Mouse (Mus musculus): Measurements from ENCODE around the gene Gm47985.

Gene Gm47985

DNA sequence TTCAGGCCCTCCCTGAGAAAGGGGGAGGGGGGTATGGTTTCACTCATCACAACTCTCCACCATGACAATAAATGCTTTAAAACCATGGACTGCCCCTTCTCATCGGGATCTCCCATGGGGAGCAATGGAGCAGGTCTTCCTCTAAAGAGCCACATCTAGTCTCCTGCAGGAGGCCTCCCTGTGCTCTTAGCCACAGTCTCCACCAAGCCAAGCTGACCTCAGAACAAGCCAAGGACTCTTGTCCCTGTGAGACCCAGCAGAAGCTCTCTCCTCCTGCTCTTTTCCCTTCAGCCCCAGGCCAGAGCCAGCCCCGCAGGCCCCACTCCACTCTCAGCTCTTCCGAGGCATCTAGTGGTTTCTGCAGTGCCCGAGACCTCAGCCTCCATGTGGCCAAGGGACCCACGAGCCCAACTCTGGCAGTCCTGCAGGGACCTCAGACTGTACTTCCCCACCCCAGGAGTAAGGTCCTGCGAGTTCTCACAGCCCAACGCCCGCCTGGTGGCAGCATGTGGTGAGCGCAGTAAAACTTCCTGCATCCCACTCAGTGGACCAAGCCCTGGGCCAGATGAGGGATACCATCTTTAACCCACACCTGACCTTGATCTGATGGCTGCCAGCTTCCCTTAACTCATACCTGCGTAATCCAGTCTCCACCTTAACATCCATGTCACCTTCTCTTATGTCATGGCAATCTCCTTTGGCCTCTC lies 40.4 kb downstream of the Gm47985 start:
- no peak for DNase-seq (ENCODE audit: low read depth)

DNA sequence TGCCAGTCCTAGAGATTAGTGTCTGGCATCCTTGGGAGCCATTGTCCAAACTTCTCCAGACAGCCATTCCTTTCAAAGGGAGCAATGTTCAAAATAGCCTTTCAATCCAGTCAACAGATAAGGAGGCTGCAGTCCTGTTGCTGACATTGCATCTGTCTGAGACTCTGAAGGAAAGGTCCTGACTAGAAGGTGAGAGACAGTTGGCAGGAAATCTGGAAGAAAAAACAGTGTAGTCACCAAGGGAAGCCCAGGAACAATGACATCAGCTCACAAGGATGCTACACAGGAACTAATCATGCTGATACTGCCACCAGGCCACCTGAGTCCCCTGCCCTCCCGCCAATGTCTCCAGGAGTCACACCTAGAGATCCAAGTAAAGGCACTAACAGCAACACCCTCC lies 41.0 kb downstream of the Gm47985 start:
- no peak for DNase-seq (ENCODE audit: low read depth)

DNA sequence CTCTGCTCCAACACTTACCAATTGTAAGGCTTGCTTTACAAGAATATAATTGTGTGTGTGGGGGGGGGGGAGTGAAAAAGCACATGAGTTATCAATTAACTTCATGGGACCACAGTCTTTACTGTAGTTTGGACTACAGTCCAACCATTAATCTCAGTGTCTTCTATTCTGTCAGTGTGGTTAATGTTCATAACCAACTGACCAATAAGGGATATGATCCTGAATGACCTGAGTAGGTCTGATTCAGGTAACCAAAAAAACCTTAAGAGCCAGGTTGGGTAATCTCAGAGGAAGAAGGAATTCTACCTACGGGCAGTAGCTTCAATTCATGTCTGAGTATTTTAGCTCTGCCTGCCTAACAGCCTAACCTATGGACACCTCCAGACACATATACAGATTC lies 42.2 kb downstream of the Gm47985 start:
- no peak for DNase-seq (ENCODE audit: low read depth)

DNA sequence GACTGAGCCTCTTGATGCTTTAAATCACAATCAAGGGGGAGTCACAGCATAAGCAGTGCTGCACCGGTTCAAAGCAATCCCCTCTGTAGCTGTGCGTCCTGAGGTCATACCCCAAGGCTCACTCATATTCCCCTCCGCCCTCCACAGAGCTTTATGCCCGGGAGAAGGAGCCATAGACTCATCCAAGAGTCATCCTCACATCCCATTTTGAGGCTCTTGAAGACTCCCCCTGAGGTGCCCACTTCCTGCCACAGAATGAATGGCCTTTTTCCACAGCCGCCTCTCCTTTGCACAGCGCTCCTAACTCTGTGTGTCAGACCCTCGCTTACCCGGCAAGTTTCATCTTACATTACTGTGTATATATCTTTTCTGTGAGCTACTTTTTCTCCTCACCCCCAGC lies 45.2 kb downstream of the Gm47985 start:
- no peak for DNase-seq (ENCODE audit: low read depth)

DNA sequence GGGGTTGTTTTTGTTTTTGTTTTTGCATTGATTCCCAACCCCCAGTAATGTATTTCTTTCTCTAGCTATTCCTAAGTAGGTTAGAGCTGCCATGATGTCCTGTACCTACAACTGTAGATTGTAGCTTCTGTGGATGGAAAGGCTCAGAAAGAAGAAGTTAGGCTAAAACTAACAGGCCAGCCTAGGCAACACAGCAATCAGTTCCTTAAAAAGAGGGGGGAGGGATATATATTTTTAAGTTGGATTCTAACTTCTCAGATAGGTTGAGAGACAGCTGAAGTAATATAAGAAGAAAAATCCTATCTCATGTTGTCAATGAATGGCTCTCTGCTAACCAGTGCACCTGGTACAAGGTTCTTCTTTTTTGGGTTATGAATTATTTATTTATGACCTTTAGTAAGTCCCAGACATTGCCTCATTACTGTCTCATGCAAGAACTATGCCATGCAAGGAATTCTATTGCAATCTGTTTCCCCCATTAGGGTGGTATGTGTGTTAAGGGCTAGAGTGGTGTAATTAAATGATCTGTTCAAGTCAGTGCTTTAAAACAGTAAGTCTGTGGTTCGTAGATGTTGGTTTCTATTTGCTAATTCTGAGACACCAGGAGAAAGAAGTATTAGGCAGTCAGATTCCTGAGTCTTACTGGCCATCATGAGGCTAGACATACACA lies 46.1 kb downstream of the Gm47985 start:
- no peak for DNase-seq (ENCODE audit: low read depth)

DNA sequence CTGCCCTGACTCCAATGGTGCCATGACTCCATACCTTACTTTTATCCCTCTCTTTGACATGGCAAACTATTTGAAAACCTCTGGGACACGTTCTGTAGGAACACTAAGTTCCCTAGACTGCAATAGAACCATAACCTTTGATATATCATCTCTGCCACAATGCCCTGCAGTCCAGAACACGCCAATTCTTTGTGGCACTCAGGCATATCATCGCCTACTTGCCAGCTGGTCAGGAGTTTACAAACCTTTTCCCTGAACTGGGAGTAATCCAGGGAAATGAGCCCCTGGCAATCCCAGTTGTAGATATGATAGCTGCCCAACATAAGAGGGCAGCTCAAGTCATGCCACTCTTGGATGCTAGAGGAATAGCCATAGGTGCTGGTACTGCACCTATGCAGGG lies 50.0 kb downstream of the Gm47985 start:
- no peak for DNase-seq (ENCODE audit: low read depth)

DNA sequence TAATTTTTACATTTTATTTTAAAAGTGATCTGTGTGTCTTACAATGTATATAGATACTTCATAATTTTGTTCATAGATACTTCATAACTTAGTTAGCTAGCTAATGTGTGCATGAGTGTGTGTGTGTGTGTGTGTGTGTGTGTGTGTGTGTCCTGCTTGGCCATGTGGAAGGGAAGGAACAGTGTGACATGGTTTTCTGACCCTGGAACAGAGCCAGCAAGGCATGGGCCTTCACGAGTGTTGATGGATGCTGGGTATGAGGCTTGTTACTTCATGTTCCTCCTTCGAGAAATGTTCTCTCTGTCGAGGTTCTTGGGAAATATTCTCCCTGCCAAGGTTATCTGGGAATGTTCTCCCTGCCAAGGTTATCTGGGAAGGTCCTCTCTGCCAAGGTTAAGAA lies 51.4 kb downstream of the Gm47985 start:
- no peak for DNase-seq (ENCODE audit: low read depth)

Data from NIH3T3 (cell line).